Mouse (Mus musculus) gastrocnemius, adult 2 months (tissue): ENCODE data around the gene Trpm8. TPM values are rescaled to one million over a fixed set of nuclear protein-coding genes. Genes with fewer than 3 reads are reported as not detected.

ENCODE experiments used
- DNase-seq: peaks from one replicate; pipeline ENCODE4 v3.0.0; 2022
- H3K27ac ChIP-seq: fragments of 200-600 bp; 2 replicates; pipeline ENCODE4 v1.8.1; 2022; ENCODE audit warnings: mild to moderate bottlenecking
- H3K4me3 ChIP-seq: fragments of 200-600 bp; 2 replicates; pipeline ENCODE4 v1.8.1; 2022; ENCODE audit warnings: mild to moderate bottlenecking, moderate library complexity
- CTCF ChIP-seq: fragments of 200-600 bp; IDR thresholded peaks from 2 replicates; pipeline ENCODE4 v1.8.1; 2022; ENCODE audit warnings: antibody characterized with exemption, mild to moderate bottlenecking, moderate library complexity
- intact Hi-C: fragments of 180-260 bp; cut with DNase I; formaldehyde crosslinking; loops from one replicate; pipeline ENCODE4 v1.15.1; 2025
- total RNA-seq, 2 experiments: library from RNA; stranded (reverse); gene quantifications; 2 replicates each; pipeline ENCODE4 v1.2.3; 2021

Gene Trpm8
- total RNA-seq, 2 experiments from 2014 or later = not detected

GRCm38 (mm10) chr1:88305018-88305795 lies 27.7 kb downstream of the Trpm8 start:
- intact Hi-C loops = no loop called here
- Histone ChIP-seq H3K4me3 (no peak overlapping the region), H3K27ac (no peak overlapping the region)
- DNase-seq = no peak
- no peak for TF ChIP-seq CTCF

- TF ChIP-seq CTCF = no peak
- no peak overlapping the region for H3K27ac ChIP-seq
- no peak overlapping the region for H3K4me3 ChIP-seq
- no peak for DNase-seq
- intact Hi-C loops = no loop called here
Observed at GRCm38 (mm10) chr1:88306543-88306942, 29.1 kb downstream of the Trpm8 start.

GRCm38 (mm10) chr1:88307180-88307579 lies 29.7 kb downstream of the Trpm8 start:
- no peak for DNase-seq
- no peak overlapping the region for H3K4me3 ChIP-seq
- intact Hi-C loops = no loop called here
- TF ChIP-seq CTCF = no peak
- no peak overlapping the region for H3K27ac ChIP-seq

GRCm38 (mm10) chr1:88309020-88309419 lies 31.6 kb downstream of the Trpm8 start:
- intact Hi-C loops = no loop called here
- Histone ChIP-seq H3K27ac (no peak overlapping the region), H3K4me3 (no peak overlapping the region)
- TF ChIP-seq CTCF = no peak
- no peak for DNase-seq

GRCm38 (mm10) chr1:88309905-88310304 lies 32.4 kb downstream of the Trpm8 start:
- intact Hi-C loops = no loop called here
- DNase-seq = no peak
- no peak for TF ChIP-seq CTCF

GRCm38 (mm10) chr1:88310349-88310748 lies 32.9 kb downstream of the Trpm8 start:
- intact Hi-C loops = no loop called here
- Histone ChIP-seq H3K4me3 (no peak overlapping the region), H3K27ac (no peak overlapping the region)
- TF ChIP-seq CTCF = no peak
- no peak for DNase-seq

More at GRCm38 (mm10) chr1:88309905-88310304, 32.4 kb downstream of the Trpm8 start:
- H3K27ac ChIP-seq = no peak overlapping the region
- no peak overlapping the region for H3K4me3 ChIP-seq

- no peak for TF ChIP-seq CTCF
- Histone ChIP-seq H3K4me3 (no peak overlapping the region), H3K27ac (no peak overlapping the region)
- no peak for DNase-seq
- intact Hi-C loops = no loop called here
Observed at GRCm38 (mm10) chr1:88317279-88317678, 39.8 kb downstream of the Trpm8 start.

- no peak overlapping the region for H3K27ac ChIP-seq
- intact Hi-C loops = no loop called here
- no peak overlapping the region for H3K4me3 ChIP-seq
- no peak for DNase-seq
- peak; percentile 60 for TF ChIP-seq CTCF
Observed at GRCm38 (mm10) chr1:88318531-88319060, 41.1 kb downstream of the Trpm8 start.

GRCm38 (mm10) chr1:88320821-88321395 lies 43.4 kb downstream of the Trpm8 start:
- intact Hi-C loops = no loop called here
- no peak for TF ChIP-seq CTCF
- Histone ChIP-seq H3K4me3 (no peak overlapping the region), H3K27ac (no peak overlapping the region)
- peak; percentile 40 for DNase-seq

GRCm38 (mm10) chr1:88322146-88322545 lies 44.7 kb downstream of the Trpm8 start:
- intact Hi-C loops = no loop called here
- peak; percentile 38 for DNase-seq
- no peak for TF ChIP-seq CTCF
- H3K4me3 ChIP-seq = no peak overlapping the region
- H3K27ac ChIP-seq = no peak overlapping the region

GRCm38 (mm10) chr1:88323101-88323500 lies 45.6 kb downstream of the Trpm8 start:
- H3K27ac ChIP-seq = no peak overlapping the region
- H3K4me3 ChIP-seq = no peak overlapping the region
- DNase-seq = no peak
- TF ChIP-seq CTCF = no peak
- intact Hi-C loops = no loop called here

GRCm38 (mm10) chr1:88339481-88339880 lies 62.0 kb downstream of the Trpm8 start:
- intact Hi-C loops = no loop called here
- no peak for DNase-seq
- Histone ChIP-seq H3K4me3 (no peak overlapping the region), H3K27ac (no peak overlapping the region)
- no peak for TF ChIP-seq CTCF

- intact Hi-C loops = no loop called here
Observed at GRCm38 (mm10) chr1:88342615-88343014, 65.2 kb downstream of the Trpm8 start.

More at GRCm38 (mm10) chr1:88342615-88343014, 65.2 kb downstream of the Trpm8 start:
- no peak for TF ChIP-seq CTCF
- no peak overlapping the region for H3K4me3 ChIP-seq
- no peak overlapping the region for H3K27ac ChIP-seq
- DNase-seq = no peak
